Mouse (Mus musculus) layer of hippocampus, adult 2 months (tissue): ENCODE measurements around the gene Rpl9-ps6. TPM values are rescaled to one million over a fixed set of nuclear protein-coding genes. Genes with fewer than 3 reads are reported as not detected.
"Not testable (repeated sequence)": the region's sequence is repeated elsewhere in the genome, so short reads cannot be mapped to it uniquely, and the experiment has no call there.

Experiments
- DNase-seq, 2 experiments: peaks; one replicate each; pipeline ENCODE4 v3.0.0; 2022; ENCODE audit warnings: low spot score in 2 of 2
- H3K27ac ChIP-seq: fragments of 200-600 bp; 2 replicates; pipeline ENCODE4 v1.8.1; 2022
- H3K4me3 ChIP-seq: fragments of 200-600 bp; 2 replicates; pipeline ENCODE4 v1.8.1; 2022; ENCODE audit warnings: mild to moderate bottlenecking
- CTCF ChIP-seq: fragments of 200-600 bp; conservative IDR thresholded peaks from 2 replicates; pipeline ENCODE4 v1.8.1; 2022; ENCODE audit warnings: antibody characterized with exemption, mild to moderate bottlenecking, moderate library complexity
- total RNA-seq, 2 experiments: library from RNA; stranded (reverse); gene quantifications; 2 replicates each; pipeline ENCODE4 v1.2.3; 2021

Rpl9-ps6 gene
- total RNA-seq, 2 experiments from 2014 or later, result 30.6 to 35.4 TPM

GRCm38 (mm10) chr19:32476016-32476711 lies 9.8 kb upstream of the Rpl9-ps6 start:
- no peak for DNase-seq
- no peak for TF ChIP-seq CTCF
- no peak overlapping the region for H3K27ac ChIP-seq
- H3K4me3 ChIP-seq, result no peak overlapping the region

DNA sequence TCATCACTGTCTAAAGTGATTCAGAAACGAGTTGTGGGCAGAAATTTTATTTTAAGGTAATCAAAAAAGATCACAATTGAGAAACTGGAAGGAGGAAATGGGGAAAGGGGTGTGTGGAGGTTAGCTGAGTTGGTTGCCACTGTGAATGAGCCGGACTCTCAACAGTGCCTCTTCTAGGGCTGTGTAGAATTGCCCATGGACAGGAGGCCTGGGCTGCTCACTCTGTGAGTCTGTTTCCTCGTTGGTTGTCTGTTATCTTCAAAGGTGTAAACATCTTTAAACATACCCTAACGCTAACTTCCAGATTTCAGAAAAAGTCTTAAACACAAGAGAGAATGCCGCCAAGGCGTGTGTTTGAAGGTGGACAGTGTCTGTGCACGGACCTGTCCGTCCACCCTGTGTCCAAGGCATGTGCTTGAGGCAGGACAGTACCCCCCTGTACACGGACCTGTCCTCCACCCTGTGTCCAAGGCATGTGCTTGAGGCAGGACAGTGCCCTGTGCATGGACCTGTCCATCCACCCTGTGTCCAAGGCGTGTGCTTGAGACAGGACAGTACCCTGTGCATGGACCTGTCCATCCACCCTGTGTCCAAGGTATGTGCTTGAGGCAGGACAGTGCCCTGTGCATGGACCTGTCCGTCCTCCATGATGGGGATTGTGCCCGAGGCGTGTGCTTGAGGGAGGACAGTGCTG lies 4.3 kb upstream of the Rpl9-ps6 start:
- no peak for TF ChIP-seq CTCF
- no peak for DNase-seq
- no peak overlapping the region for H3K27ac ChIP-seq
- H3K4me3 ChIP-seq, result no peak overlapping the region

DNA sequence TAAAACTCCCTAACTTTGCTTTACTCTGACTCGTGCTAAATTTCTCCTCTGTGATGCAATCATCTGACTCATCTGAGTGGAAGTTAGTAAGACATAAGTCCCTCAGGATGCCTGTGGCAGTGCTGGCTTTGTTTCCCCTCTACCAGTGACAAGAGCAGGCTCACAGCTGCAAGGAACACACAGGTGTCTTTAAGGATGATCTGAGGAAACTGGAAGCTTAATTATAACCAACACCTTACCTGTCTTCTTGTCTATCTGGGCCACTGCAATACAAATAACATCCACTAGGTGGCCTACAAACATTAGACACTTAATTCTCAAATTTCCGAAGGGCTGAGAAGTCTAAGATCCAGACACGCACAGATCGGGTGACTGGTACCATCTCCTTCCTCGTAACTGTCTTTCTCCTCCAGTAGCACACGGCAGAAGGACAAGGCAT lies 3.7 kb upstream of the Rpl9-ps6 start:
- no peak overlapping the region for H3K27ac ChIP-seq
- DNase-seq, result peak; percentile 53 to 54
- TF ChIP-seq CTCF, result peak; percentile 96
- no peak overlapping the region for H3K4me3 ChIP-seq

DNA sequence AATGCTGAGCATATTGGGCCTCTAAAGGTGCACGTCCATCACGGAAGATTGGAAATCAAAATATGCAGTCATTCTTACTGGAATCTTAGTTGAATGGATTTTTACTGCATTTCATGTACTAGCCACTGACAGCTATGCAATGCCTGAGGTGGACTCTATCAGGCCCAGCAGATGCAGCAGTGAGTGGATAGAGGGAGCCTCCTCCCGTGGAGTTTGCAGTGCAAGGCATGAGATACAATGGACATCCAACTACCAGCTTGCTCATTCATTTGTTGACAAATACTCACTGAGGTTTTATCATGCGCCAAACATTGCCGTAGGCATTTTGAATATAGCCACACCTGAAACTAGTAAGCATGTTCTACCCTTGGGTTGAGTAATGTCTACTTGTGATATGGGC lies 947 bp upstream of the Rpl9-ps6 start:
- no peak for DNase-seq
- TF ChIP-seq CTCF, result no peak
- H3K4me3 ChIP-seq, result no peak overlapping the region
- no peak overlapping the region for H3K27ac ChIP-seq

GRCm38 (mm10) chr19:32465228-32465627 lies 1.1 kb downstream of the Rpl9-ps6 start:
- DNase-seq, result no peak
- no peak for TF ChIP-seq CTCF
- Histone ChIP-seq H3K4me3 (no peak overlapping the region), H3K27ac (no peak overlapping the region)

DNA sequence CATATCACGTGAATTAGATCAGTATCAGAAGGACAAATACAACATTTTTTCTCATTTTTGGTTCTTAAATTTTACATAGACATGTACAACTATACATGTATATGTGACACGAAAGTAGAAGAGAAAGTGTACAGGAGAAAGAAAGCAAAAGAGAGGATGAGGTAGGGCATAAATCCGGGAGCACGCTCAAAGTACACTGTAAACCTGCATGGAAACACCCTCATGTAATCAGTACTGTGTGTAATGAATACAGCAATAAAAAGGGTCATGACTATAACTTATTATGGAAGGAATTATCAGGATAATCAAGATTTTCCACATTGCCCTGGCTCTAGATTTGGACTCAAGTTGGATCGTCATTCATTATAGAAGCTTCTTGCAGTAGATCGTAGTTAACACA lies 3.3 kb downstream of the Rpl9-ps6 start:
- H3K27ac ChIP-seq, result no peak overlapping the region
- no peak for TF ChIP-seq CTCF
- no peak overlapping the region for H3K4me3 ChIP-seq
- no peak for DNase-seq

DNA sequence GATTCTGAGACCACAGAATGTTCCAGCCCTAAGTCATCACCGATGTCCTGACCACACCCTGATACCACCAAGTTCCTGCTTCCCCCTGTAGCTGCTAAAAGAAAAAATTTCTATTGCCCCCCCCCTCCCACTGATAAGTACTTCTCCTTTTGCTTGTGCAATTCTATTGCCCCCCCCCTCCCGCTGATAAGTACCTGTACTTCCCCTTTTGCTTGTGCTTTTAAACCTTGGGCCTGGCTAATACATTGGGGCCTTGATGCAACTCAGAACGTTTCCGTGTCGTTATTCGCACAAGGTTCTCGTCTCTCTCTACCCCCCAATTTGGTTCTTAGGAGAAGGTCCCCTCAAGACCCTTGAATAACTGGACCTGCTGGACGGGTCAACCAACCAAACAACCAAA lies 8.7 kb downstream of the Rpl9-ps6 start:
- not testable (repeated sequence) for DNase-seq

DNA sequence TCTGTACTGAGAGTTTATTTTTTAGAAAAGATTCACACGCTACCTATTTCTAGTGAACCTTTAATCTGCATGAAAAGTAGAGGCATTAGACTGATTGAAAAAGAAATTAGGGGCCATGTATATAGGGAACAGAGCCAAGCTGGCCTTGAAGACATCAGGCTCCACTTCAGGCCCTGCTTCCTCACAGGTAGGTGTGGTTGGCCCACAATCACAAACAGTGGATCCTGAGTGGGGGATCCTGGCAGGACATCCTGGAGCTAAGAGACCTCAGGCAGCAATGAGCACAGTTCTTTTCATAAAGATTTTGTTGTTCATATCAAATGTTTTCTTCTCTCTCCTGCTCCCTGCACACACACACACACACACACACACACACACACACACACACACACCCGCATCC lies 9.6 kb downstream of the Rpl9-ps6 start:
- TF ChIP-seq CTCF, result no peak
- Histone ChIP-seq H3K27ac (no peak overlapping the region), H3K4me3 (no peak overlapping the region)
- no peak for DNase-seq

More for the DNA sequence above, 8.7 kb downstream of the Rpl9-ps6 start:
- not testable (repeated sequence) for H3K4me3 ChIP-seq, H3K27ac ChIP-seq

GRCm38 (mm10) chr19:32452231-32452630 lies 14.1 kb downstream of the Rpl9-ps6 start:
- peak overlapping the region; percentile 64; the same call in 1 of the 2 replicates for H3K27ac ChIP-seq
- no peak overlapping the region for H3K4me3 ChIP-seq
- no peak for TF ChIP-seq CTCF
- peak in 1 of 2 experiments; percentile 53 for DNase-seq

DNA sequence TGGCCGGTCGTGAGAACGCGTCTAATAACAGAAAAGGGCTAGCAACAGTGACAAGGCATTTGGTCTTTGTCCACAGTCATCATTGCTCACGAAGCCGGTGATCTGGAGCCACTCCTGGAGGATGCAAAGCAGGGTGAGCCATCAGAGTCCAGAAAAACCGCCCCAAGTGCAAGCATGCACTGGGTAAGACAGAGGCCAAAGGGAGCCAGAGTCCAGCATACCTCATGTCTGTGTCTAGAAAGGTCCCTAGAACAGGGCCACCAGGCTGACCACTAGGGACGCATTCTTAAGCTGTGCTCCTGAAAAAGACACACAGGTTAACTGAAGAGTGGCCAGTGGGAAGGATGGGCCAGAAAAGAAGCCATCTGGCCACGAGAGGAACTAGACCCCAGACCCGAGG lies 17.4 kb downstream of the Rpl9-ps6 start:
- DNase-seq, result no peak
- no peak for TF ChIP-seq CTCF
- Histone ChIP-seq H3K27ac (no peak overlapping the region), H3K4me3 (no peak overlapping the region)

DNA sequence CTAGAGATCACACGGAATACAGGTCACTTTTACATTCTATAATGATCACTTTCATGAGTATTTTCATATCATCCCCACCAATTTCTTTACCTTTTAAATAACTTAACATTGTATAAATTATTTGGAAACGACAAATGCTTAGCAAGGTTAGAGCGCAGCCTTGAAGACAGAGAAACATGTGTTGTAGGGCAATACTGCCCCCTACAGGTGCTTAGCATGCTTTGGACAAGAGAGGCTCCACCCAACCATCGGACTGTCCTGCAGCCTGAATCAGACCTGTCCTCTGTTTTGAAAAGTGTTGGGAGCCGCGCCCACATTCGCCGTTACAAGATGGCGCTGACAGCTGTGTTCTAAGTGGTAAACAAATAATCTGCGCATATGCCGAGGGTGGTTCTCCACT lies 24.8 kb downstream of the Rpl9-ps6 start:
- no peak for DNase-seq
- no peak overlapping the region for H3K27ac ChIP-seq
- TF ChIP-seq CTCF, result peak; percentile 69
- no peak overlapping the region for H3K4me3 ChIP-seq

DNA sequence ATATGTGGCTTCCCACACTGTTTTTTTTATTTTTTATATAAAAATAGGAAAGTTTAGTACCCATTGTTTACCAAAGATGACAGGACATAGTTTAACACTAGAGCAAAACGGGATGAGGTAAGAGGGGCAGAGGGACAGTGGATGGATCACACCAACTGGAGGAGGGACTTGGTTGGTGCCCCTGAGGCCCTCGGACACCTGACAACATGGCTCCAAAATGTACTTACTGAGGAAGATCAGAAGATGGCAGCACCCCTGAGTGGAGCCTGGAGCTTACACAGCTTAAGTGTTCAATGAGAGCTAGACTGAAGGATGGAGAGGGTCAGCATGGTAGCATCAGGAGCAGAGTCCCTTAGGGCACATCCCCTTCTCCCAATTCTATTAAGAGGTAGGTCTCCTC lies 27.0 kb downstream of the Rpl9-ps6 start:
- TF ChIP-seq CTCF, result no peak
- no peak for DNase-seq
- Histone ChIP-seq H3K27ac (no peak overlapping the region), H3K4me3 (no peak overlapping the region)

DNA sequence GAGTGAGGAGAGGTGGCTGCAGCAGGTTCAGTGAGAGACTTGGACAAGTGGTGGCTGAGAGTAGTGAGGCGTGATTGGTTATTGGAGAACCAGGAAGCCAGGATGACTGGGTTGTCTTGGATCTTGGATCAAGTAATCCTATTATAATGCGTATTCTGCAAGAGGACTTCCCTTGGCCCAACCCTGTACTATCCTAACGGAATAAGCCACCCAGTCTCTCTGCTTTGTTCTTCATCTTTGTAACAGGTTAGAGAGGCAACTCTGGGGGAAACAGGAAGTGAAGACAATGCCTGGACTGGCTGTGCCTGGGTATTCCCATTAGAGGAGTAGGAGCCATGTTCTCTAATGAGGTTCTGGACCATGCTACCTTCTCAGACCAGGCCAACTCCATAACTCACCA lies 40.5 kb downstream of the Rpl9-ps6 start:
- H3K4me3 ChIP-seq, result no peak overlapping the region
- no peak overlapping the region for H3K27ac ChIP-seq
- DNase-seq, result no peak
- TF ChIP-seq CTCF, result no peak

DNA sequence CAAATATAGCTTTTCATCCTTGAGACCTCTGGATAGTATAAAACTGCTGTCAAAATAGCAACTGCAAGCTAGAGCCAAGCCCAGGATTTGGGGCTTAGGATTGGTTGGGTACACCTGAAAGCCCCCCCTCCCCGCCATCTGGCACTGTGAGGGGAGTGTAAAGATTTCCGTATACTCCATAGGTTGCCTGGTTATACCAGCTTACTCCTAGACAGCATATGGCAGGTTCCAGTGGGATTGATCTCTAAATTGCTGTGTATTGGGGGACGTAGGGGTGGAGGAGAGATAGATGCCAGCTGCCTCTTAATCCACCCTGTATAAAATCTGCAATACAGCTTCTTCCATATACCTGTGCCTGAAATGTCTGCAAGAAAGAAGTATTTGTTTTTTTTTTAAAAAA lies 41.7 kb downstream of the Rpl9-ps6 start:
- no peak for TF ChIP-seq CTCF
- no peak overlapping the region for H3K27ac ChIP-seq
- no peak overlapping the region for H3K4me3 ChIP-seq
- no peak for DNase-seq
